Mouse (Mus musculus) heart, postnatal 0 days (tissue): Measurements from ENCODE around the gene Ciao2a.

Experiments
- CTCF ChIP-seq: IDR thresholded peaks from 2 replicates; pipeline ENCODE4 v1.5.1; 2016; ENCODE audit warnings: antibody characterized with exemption, control low read depth, low read depth
- EP300 ChIP-seq: IDR thresholded peaks from 2 replicates; pipeline ENCODE4 v1.6.1; 2016; ENCODE audit warnings: antibody characterized with exemption, low read depth

- TF ChIP-seq CTCF (no peak), EP300 (no peak)
Observed at GRCm38 (mm10) chr9:66167222-66167621, 40.8 kb downstream of the Ciao2a start.
